Mouse (Mus musculus): Measurements from ENCODE around the gene Mfap2.

- TF ChIP-seq CTCF (IDR thresholded peaks at IDR 0.05; ENCODE audit: low read depth) (no peak), EP300 (IDR thresholded peaks at IDR 0.05; ENCODE audit: low read depth) (no peak)
These were observed 14.4 kb upstream of the Mfap2 start for GRCm38 (mm10) chr4:140995811-140996210.
